In genomic region chr19:26733546-26734100, GRCm38 (mm10) we compare ENCODE assay signal across 10 mouse cellular contexts.
A peak's percentile ranks its signal among the peaks of the same experiment; 100 is the strongest.
DNase-seq lines count a peak whose midpoint lies in the region; ATAC-seq lines count a peak whose summit lies in the region.
"Had no signal": no experiment of that assay in that cellular context is flagged by ENCODE, and none has a peak within 500 bp of the region (broad histone marks: within the 10 kb centered on the region; RNA-seq: fewer than 3 reads in every experiment).

No protein-coding gene starts in this region.

- intact Hi-C loops in heart, postnatal 14 days (cut with DNase I) = loop anchor here (5.0 to 10.0 kb wide), 2 partner anchors 481 to 694 kb away; partner anchors contain the start of genes Pum3 and Vldlr

- ATAC-seq in heart, embryonic 15.5 days (replicated peaks; ENCODE audit: insufficient number of reproducible peaks, insufficient read depth, low FRiP score, low read depth) = no peak
- no peak for ATAC-seq in heart, embryonic 12.5 days (ENCODE audit: insufficient number of reproducible peaks, low FRiP score)
- ATAC-seq in midbrain, embryonic 15.5 days (replicated peaks) = no peak
- ATAC-seq in midbrain, embryonic 11.5 days (ENCODE audit: low FRiP score) = no peak

- DNase-seq in midbrain, embryonic 11.5 days (ENCODE audit: low spot score, missing footprints) = no peak
- peak; percentile 22 to 32 for DNase-seq in heart, postnatal 14 days
- DNase-seq in adrenal gland, postnatal 14 days = no peak
- no peak for DNase-seq in testis, postnatal 14 days (ENCODE audit: low spot score)
- DNase-seq: adrenal gland, postnatal 36 days; layer of hippocampus, postnatal 36 days; thymus, postnatal 4 days had no signal

- peak overlapping the region; percentile 65 for H3K27ac ChIP-seq in heart, embryonic 15.5 days
- H3K27ac ChIP-seq in heart, embryonic 12.5 days (ENCODE audit: poor library complexity, severe bottlenecking) = no peak overlapping the region
- 0 out of 2 replicates have a peak overlapping the region, but pooled peaks have one; percentile 25 for H3K27ac ChIP-seq in midbrain, embryonic 15.5 days
- H3K27ac ChIP-seq in midbrain, embryonic 11.5 days (ENCODE audit: low read depth, low read length) = no peak overlapping the region

- no peak overlapping the region for H3K9ac ChIP-seq in heart, embryonic 15.5 days
- H3K9ac ChIP-seq in heart, embryonic 12.5 days = no peak overlapping the region
- no peak overlapping the region for H3K9ac ChIP-seq in midbrain, embryonic 15.5 days
- no peak overlapping the region for H3K9ac ChIP-seq in midbrain, embryonic 11.5 days (ENCODE audit: low read length)

- no peaks in the 10 kb centered on the region for H3K9me3 ChIP-seq in heart, embryonic 15.5 days (replicated peaks)
- H3K9me3 ChIP-seq in heart, embryonic 12.5 days (replicated peaks) = no peaks in the 10 kb centered on the region
- no peaks in the 10 kb centered on the region for H3K9me3 ChIP-seq in midbrain, embryonic 15.5 days
- H3K9me3 ChIP-seq in midbrain, embryonic 11.5 days (ENCODE audit: control insufficient read depth, low read length) = no peaks in the 10 kb centered on the region

- no peaks in the 10 kb centered on the region for H3K36me3 ChIP-seq in heart, embryonic 15.5 days
- H3K36me3 ChIP-seq in heart, embryonic 12.5 days = no peaks in the 10 kb centered on the region
- H3K36me3 ChIP-seq in midbrain, embryonic 15.5 days (replicated peaks) = no peaks in the 10 kb centered on the region
- no peaks in the 10 kb centered on the region for H3K36me3 ChIP-seq in midbrain, embryonic 11.5 days (ENCODE audit: control insufficient read depth, insufficient read depth, low read length)

- H3K27me3 ChIP-seq in heart, embryonic 15.5 days = no peaks in the 10 kb centered on the region
- no peaks in the 10 kb centered on the region for H3K27me3 ChIP-seq in heart, embryonic 12.5 days (replicated peaks)
- H3K27me3 ChIP-seq in midbrain, embryonic 15.5 days (replicated peaks) = no peaks in the 10 kb centered on the region
- H3K27me3 ChIP-seq in midbrain, embryonic 11.5 days (ENCODE audit: control insufficient read depth, insufficient read depth, low read length) = no peaks in the 10 kb centered on the region

- H3K4me2 ChIP-seq in heart, embryonic 15.5 days = no peak overlapping the region
- H3K4me2 ChIP-seq in heart, embryonic 12.5 days = no peak overlapping the region
- no peak overlapping the region for H3K4me2 ChIP-seq in midbrain, embryonic 15.5 days
- H3K4me2 ChIP-seq in midbrain, embryonic 11.5 days = no peak overlapping the region

- no peak overlapping the region for H3K4me3 ChIP-seq in heart, embryonic 15.5 days
- H3K4me3 ChIP-seq in heart, embryonic 12.5 days = no peak overlapping the region
- no peak overlapping the region for H3K4me3 ChIP-seq in midbrain, embryonic 15.5 days
- no peak overlapping the region for H3K4me3 ChIP-seq in midbrain, embryonic 11.5 days (ENCODE audit: low read depth, low read length)

- peaks cover 13% of the 10 kb centered on the region for H3K4me1 ChIP-seq in heart, embryonic 15.5 days (replicated peaks)
- peaks cover 8% of the 10 kb centered on the region; the same call in 1 of the 2 replicates for H3K4me1 ChIP-seq in heart, embryonic 12.5 days (replicated peaks)
- H3K4me1 ChIP-seq in midbrain, embryonic 15.5 days = peaks cover 16% of the 10 kb centered on the region
- no peaks in the 10 kb centered on the region for H3K4me1 ChIP-seq in midbrain, embryonic 11.5 days (ENCODE audit: control insufficient read depth, insufficient read depth, low read length)

- WGBS in heart, embryonic 15.5 days = 35% methylated on average over 7 of the region's 7 CpGs
- 49% methylated on average over 7 of the region's 7 CpGs for WGBS in heart, embryonic 12.5 days
- WGBS in midbrain, embryonic 15.5 days = 56% methylated on average over 7 of the region's 7 CpGs
- 74% methylated on average over 7 of the region's 7 CpGs for WGBS in midbrain, embryonic 11.5 days

Comparison
In these comparisons a context has a peak if more than half of its experiments do, and no peak if none do; other contexts are left out.
1. H3K27ac ChIP-seq: peak in heart, embryonic 15.5 days (single experiment) and midbrain, embryonic 15.5 days (single experiment); none in heart, embryonic 12.5 days (single experiment) and midbrain, embryonic 11.5 days (single experiment).
2. DNase-seq: peak in heart, postnatal 14 days (2 of 2); none in midbrain, embryonic 11.5 days (single experiment), adrenal gland, postnatal 14 days (single experiment) and testis, postnatal 14 days (single experiment).